Mouse (Mus musculus): ENCODE measurements at regions not wholly inside any gene's neighbourhood (a gene's known extent, or its start where the extent isn't known, plus 50 kb on each side); places are given as distances from the start of the nearest gene placed in this dataset.

GRCm38 (mm10) chr3:50507211-50507610, 63.8 kb upstream of the Slc7a11 start:
- no peak for DNase-seq
